ENCODE assay signal across 28 mouse cellular contexts in genomic region chr4:98166379-98166778, GRCm38 (mm10).
DNase-seq lines count a peak whose midpoint lies in the region; ATAC-seq and TF ChIP-seq lines count a peak whose summit lies in the region.
"Had no signal": no experiment of that assay in that cellular context is flagged by ENCODE, and none has a peak within 500 bp of the region (broad histone marks: within the 10 kb centered on the region; RNA-seq: fewer than 3 reads in every experiment).

No protein-coding gene starts in this region.

- H3K9ac ChIP-seq in kidney, postnatal 0 days (ENCODE audit: low read depth, low read length) = no peak overlapping the region
- H3K9ac ChIP-seq: limb, embryonic 13.5 days; lung, embryonic 15.5 days; neural tube, embryonic 15.5 days; stomach, embryonic 15.5 days had no signal

- H3K27me3 ChIP-seq in heart, embryonic 10.5 days (ENCODE audit: insufficient read depth, poor library complexity, severe bottlenecking) = no peaks in the 10 kb centered on the region
- no peaks in the 10 kb centered on the region for H3K27me3 ChIP-seq in kidney, postnatal 0 days (ENCODE audit: insufficient read depth, low read length)
- H3K27me3 ChIP-seq: CH12.LX; limb, embryonic 13.5 days; lung, embryonic 15.5 days; neural tube, embryonic 15.5 days; stomach, embryonic 15.5 days had no signal

- H3K36me3 ChIP-seq in heart, embryonic 10.5 days = no peaks in the 10 kb centered on the region
- no peaks in the 10 kb centered on the region for H3K36me3 ChIP-seq in kidney, postnatal 0 days (ENCODE audit: insufficient read depth, low read length)
- H3K36me3 ChIP-seq: limb, embryonic 13.5 days; lung, embryonic 15.5 days; neural tube, embryonic 15.5 days; stomach, embryonic 15.5 days had no signal

- peaks cover 5% of the 10 kb centered on the region; the same call in 1 of the 2 replicates for H3K4me1 ChIP-seq in heart, embryonic 10.5 days
- no peaks in the 10 kb centered on the region for H3K4me1 ChIP-seq in kidney, postnatal 0 days (replicated peaks; ENCODE audit: insufficient read depth, low read length)
- H3K4me1 ChIP-seq: limb, embryonic 13.5 days; lung, embryonic 15.5 days; stomach, embryonic 15.5 days had no signal

- ATAC-seq in kidney, postnatal 0 days (replicated peaks; ENCODE audit: low FRiP score, low read depth) = no peak
- ATAC-seq: forebrain, embryonic 14.5 days; hindbrain, embryonic 16.5 days had no signal

- H3K4me3 ChIP-seq in heart, embryonic 10.5 days = no peak overlapping the region
- H3K4me3 ChIP-seq in kidney, postnatal 0 days (replicated peaks; ENCODE audit: low read depth, low read length) = no peak overlapping the region
- H3K4me3 ChIP-seq: erythroblast, embryonic 14.5 days; layer of hippocampus, adult 2 months; left cerebral cortex, adult 2 months; limb, embryonic 13.5 days; lung, embryonic 15.5 days; neural tube, embryonic 15.5 days; stomach, embryonic 15.5 days had no signal

- intact Hi-C loops in heart, postnatal 10 days (cut with DNase I) = no loop called here

- no peak for TF ChIP-seq CTCF in kidney, postnatal 0 days (IDR thresholded peaks at IDR 0.05; ENCODE audit: low read depth)

- WGBS in heart, embryonic 10.5 days = 51% methylated on average over 3 of the region's 3 CpGs
- WGBS in kidney, postnatal 0 days = 55% methylated on average over 3 of the region's 3 CpGs

- H3K9me3 ChIP-seq in heart, embryonic 10.5 days = no peaks in the 10 kb centered on the region
- H3K9me3 ChIP-seq in kidney, postnatal 0 days (replicated peaks; ENCODE audit: low read length) = no peaks in the 10 kb centered on the region
- H3K9me3 ChIP-seq: limb, embryonic 13.5 days; lung, embryonic 15.5 days; stomach, embryonic 15.5 days had no signal

- peak overlapping the region; percentile 25; the same call in 1 of the 2 replicates for H3K27ac ChIP-seq in heart, embryonic 10.5 days
- no peak overlapping the region for H3K27ac ChIP-seq in kidney, postnatal 0 days
- H3K27ac ChIP-seq: layer of hippocampus, adult 2 months; left cerebral cortex, adult 2 months; limb, embryonic 13.5 days; lung, embryonic 15.5 days; neural tube, embryonic 15.5 days; stomach, embryonic 15.5 days had no signal

- H3K4me2 ChIP-seq in kidney, postnatal 0 days (ENCODE audit: low read length) = no peak overlapping the region
- H3K4me2 ChIP-seq: limb, embryonic 13.5 days; liver, embryonic 11.5 days; lung, embryonic 15.5 days; neural tube, embryonic 15.5 days; stomach, embryonic 15.5 days had no signal

- peak; percentile 13 for DNase-seq in embryo, embryonic 11 days
- no peak for DNase-seq in embryo, embryonic 10.5 days (ENCODE audit: low spot score)
- DNase-seq in heart, embryonic 10.5 days (ENCODE audit: low spot score) = no peak
- no peak for DNase-seq in heart, postnatal 10 days
- DNase-seq in kidney, postnatal 0 days (ENCODE audit: low spot score) = peak; percentile 47
- DNase-seq in kidney, postnatal 25 days = no peak
- DNase-seq in testis, postnatal 14 days (ENCODE audit: low spot score) = peak; percentile 10
- DNase-seq in testis, postnatal 10 days (ENCODE audit: low spot score) = no peak
- DNase-seq: adrenal gland, postnatal 10 days; cerebellum, adult 11 months; cerebellum, adult 9-10 months; kidney, adult 18-20 months; kidney, postnatal 36 days; retina, postnatal 1 day; right cerebral cortex, postnatal 25 days; thymus, adult 18-20 months; thymus, postnatal 25 days had no signal

Comparison
In these comparisons a context has a peak if more than half of its experiments do, and no peak if none do; other contexts are left out.
1. DNase-seq: peak in embryo, embryonic 11 days (single experiment), kidney, postnatal 0 days (single experiment) and testis, postnatal 14 days (single experiment); none in embryo, embryonic 10.5 days (single experiment), heart, embryonic 10.5 days (single experiment), heart, postnatal 10 days (0 of 2), kidney, postnatal 25 days (0 of 2) and testis, postnatal 10 days (single experiment).